Mouse (Mus musculus) inflammation-experienced regulatory T-cells, adult 6 months (primary cell): ENCODE measurements at regions not wholly inside any gene's neighbourhood (a gene's known extent, or its start where the extent isn't known, plus 50 kb on each side); places are given as distances from the start of the nearest gene placed in this dataset.
"Not testable (repeated sequence)": the region's sequence is repeated elsewhere in the genome, so short reads cannot be mapped to it uniquely, and the experiment has no call there.

Source experiments
- ATAC-seq: one replicate; pipeline ENCODE4 v1.8.0; 2017

DNA sequence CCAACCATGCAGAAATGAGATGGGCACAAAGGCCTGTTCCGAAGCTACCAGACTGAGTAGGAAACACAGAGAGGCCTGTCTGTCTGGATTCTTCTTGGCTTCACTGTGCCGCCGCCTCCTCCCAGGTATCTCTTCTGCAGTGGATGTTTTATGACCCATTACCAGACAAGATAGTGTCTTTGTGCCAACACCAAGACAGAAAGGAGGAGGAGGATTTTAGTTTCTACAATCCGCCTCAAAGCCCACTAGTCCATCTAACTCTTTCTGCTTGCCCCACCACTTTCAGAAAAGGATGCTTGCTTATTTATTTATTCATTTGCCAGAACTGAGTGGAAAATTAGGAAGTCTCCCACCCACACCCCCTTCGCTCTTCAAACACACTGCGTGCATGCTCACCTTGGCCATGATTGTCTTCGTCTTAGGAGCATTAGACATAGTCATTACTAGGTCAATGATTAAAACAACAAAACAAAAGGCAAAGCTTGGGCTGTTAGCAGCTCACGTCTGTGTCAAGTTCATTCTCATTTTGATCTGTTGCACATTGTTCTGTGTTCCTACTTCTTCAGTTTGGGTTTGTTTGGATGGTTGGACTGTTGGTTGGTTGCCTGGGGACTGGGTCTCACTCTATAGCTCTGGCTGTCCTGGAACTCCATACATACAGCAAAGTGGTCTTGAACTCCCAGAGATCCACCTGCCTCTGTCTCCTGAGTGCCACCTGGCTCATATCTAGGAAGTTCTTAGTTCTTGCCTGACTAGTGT lies 61.7 kb upstream of the Cpm start:
- no peak for ATAC-seq

DNA sequence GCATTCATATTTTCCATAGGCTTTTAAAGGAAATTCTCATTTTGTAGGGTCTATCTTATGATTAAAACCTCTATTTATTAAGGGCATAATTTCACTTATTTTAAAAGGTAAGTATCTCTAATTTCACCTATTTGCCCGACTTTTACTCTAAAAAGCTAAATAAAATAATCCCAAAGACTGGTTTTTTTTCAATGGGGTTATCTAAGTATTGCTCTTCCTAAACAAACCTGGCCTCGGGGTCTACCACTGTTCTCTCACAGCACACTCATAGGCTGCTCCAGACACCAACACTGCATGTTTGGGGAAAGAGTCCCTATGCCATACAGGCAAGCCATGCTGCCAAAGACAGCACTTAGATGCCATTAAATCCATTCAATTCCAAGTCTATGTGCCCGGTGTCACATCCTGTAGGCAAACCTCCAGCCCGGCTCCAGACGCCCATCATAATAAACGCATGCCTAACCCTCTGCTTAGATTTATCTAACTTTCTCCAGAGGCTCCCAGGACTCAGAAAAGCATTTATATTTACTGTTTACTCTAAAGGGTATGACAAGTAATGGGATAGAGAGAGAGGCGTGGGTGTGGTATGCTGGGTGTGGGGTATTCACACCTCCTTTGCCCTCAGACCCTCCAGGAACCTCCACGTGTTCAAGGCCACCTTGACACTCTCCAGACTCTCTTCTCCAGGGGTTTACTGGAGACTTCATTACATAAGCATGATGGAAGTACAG lies 62.5 kb upstream of the Cpm start:
- ATAC-seq: no peak

DNA sequence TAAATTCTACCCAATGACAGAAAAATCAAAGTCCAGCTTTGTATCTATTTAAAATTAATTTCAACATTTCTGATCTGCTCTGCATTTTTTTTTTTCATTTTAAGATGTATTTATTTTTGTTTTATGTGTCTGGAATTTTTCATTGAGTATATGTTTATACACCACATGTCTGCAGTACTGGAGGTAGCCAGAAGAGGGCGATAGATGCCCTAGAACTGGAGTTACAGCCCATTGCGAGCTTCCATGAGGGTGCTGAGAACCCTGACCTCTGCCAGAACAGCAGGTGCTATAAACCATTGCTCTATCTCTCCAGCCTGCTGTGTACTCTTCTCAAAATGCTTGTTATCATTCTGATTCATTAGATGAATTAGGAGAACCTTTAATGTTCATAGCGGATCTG lies 63.1 kb upstream of the Cpm start:
- no peak for ATAC-seq

DNA sequence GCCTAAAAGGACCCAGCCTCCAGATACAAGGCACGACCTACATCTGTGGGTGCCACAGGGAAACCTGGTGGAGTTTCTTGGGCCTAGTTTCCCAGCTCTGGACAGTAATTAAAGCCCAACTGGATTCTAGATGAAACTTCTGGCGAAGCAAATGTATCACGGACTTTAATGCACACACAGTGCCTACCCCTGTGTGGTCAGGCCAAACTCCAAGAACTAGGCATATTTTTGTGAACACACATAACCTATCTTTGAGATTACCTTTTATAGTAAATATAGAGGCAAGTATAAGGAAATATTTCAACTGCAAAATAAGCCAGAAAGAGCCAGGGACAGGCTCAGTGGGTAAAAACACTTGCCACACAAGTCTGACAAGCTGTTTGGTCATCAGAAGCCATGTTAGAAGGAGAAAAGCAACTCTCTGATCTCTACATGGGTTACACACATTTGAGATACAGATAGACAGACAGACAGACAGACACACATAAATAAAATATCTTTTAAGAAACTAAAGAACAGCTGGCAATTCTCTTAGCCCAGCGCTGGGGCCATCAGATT lies 63.7 kb upstream of the Cpm start:
- no peak for ATAC-seq

DNA sequence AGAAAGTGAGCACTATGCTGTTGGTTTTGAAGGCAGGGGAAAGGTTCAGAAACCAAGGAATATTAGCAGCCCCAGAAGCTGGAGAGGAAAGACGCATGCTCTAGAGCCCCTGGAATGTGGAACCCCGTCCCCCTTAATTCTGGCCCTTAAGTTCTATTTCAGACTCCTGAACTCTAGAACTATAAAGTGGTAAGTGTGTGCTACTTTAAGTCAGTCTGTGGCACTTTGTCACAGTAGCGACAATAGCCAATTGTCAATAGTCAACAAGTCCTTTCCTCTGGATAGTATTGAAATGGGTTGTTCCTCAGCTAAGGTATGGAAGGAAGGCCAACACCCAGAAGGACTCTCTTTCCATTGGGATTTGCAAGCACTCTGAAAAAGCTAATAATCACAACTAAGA lies 64.2 kb upstream of the Cpm start:
- ATAC-seq: no peak

DNA sequence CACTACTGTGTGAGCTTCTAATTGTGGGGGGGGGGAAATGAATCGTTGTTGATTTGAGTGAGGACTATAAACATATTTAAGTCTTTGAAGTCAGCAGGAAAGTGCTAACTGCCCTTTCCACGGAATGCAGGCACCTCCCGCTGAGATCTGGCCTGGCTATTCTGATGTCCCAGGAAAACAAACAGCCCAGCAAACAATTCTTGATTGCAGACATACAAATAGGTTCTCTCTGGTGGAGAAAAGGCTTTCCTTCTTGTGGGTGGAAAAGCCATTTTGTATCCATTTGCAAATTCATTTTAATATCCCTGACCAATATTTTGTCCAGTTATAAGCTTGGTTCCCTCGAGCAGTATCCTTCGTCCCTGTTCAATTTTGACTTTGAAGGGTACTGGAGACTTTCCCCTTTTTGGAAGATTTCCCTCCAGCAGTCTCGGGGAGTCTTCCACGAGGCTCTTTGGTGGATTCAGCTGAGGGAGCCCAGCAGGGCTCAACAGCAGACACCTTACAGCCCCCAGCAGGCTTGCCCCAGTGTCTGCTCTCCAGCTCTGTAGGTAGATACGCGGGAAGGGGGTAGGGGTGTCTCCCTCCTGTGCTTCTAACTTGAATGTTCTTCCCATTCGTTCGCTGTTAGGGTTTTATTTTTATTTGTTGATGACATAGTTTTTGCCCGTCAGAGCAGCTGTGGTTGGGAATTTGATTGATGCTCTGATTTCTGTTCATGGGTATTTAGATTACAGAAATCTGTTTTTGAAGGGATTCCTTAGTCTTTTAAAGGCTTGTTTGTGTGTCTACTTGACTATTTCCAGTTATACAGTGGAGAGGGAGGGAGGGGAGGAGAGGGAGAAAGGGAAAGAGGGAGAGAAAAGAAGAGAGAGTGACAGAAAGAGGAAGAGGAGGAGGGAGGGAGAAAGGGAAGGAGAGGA lies 64.9 kb upstream of the Cpm start:
- ATAC-seq: no peak

DNA sequence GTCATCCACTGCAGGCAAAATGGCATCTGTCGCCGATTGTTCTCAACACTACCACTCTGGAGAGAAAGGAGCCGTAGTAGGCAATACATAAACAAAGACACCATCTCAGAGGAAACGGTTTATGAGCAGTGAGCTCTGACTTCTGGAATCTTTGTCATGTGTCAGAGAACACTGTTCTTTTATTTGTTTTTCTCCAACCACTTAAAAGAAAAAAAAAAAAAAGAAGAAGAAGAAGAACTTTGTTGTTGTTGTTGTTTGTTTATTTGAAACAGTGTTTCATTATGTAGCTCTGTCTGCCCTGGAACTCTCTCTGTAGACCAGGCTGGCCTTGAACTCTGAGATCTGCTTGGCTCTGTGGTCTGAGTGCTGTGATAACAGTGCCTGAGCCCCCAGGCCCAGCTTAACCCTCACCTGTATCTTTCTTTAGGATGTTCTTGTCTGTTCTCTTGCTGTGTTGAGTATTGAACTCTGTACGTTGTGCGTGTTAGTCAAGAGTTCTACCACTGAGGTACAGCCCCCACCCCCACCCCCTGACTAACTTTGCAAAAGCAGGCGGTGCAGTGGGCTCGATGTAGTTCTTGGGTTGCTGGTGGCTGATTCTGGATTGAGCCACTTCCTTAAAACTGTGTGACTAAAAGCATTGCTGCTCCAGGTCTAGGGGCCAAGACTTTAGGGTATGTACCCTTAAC lies 65.7 kb upstream of the Cpm start:
- ATAC-seq: no peak

DNA sequence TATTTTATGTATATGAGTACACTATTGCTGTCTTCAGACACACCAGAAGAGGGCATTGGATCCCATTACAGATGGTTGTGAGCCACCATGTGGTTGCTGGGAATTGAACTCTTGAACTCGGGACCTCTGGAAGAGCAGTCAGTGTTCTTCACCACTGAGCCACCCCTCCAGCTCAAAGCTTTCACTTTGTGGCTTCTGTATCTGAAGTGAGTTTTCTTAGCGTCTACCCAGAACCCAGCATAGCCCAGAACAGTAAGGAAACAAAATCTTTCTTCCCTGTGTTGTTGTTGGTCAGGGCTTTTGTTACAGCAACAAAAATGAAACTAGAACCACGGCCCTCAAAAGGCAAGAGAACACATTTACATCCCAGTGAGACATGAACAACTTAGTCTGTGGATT lies 66.5 kb upstream of the Cpm start:
- not testable (repeated sequence) for ATAC-seq

DNA sequence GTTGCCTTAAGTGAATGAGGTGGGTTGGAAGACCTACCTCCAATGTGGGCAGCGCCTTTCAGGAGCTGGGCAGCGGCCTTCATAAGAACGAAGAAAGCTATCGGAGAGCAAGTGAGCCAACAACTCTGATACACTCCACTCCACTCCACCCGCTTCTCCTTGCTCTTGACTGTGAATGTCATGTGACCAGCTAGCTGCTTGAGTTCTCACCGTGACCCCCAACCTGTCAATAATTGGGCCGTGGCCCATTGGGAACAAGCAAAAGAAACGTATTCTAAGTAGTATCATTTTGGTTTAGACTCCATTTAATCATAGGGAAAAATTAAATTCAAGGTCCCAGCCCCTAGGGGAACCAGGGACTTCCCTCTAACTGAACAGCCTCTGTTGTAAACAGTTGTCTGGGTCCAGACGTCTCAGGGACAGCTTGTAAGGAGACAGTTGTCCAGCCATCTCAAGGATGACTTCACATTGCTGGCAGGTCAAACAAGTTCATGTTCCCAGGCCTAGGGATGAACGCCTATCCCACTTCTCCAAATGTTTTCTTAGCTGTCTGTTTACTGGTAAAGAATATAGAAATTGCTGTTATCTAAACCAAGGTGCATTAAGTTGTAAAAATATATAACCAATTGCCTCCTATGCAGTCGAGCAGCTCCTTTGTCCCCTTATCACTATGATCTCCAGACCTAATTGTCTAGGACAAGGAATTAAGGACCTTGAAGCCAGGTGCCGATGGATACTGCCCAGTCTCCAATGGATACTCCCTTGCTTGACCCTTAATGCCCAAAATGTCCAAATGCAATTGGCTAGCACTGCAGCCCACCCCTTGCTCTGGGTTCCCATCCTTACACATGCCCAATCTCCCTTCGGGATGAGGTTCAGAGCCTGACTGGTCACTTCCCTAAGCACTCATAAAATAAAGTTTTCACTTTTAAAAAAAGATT lies 67.1 kb upstream of the Cpm start:
- no peak for ATAC-seq

DNA sequence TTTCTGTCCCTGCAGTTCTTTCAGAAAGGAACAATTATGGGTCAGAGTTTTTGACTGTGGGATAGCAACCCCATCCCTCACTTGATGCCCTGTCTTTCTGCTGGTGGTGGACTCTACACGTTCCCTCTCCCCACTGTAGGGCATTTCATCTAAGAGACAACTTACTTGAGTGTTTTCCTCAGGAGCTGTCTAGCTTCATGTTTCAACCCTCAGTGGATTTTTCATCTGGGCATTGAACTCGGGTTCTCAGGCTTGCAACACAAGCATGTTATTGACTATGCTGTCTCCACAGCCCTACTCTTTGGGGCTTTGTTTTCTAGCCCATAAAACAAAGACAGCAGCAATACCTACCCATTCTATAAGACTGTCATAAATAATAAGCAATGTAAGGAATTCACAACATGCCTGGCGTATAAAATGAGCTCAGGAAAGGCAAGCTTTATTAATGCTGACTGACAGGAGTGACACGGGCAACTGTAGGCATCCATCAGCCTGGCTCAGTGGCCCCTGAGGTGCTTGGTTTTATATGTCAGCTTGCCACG lies 68.0 kb upstream of the Cpm start:
- ATAC-seq: no peak

DNA sequence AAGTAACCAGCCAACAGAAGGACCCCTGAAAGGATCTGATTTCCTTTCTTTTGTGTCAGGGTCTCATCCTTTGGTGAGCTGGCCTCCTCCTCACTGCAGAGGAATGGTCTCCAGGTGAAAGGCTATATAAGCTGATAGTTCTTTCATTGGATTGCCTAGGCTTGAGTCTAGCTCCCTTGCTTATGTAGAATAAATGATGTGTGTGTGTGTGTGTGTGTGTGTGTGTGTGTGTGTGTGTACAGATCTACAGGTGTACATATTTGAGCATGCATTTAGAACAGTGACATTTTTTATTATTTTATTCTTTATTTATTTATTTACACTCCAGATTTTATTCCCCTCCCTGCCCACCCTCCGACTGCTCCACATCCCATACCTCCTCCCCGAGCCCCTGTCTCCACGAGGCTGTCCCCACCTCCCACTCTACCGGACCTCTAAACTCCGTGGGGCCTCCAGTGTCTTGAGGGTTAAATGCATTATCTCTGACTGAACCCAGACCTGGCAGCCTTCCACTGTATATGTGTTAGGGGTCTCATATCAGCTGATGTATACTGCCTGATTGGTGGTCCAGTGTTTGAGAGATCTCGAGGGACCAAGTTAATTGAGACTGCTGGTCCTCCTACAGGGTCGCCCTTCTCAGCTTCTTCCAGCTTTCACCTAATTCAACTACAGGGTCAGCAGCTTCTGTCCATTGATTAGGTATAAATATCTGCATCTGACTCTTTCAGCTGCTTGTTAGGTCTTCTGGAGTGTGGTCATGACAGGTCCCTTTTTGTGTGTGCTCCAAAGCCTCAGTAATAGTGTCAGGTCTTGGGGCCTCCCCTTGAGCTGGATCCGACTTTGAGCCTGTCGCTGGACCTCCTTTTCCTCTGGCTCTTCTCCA lies 68.7 kb upstream of the Cpm start:
- no peak for ATAC-seq

DNA sequence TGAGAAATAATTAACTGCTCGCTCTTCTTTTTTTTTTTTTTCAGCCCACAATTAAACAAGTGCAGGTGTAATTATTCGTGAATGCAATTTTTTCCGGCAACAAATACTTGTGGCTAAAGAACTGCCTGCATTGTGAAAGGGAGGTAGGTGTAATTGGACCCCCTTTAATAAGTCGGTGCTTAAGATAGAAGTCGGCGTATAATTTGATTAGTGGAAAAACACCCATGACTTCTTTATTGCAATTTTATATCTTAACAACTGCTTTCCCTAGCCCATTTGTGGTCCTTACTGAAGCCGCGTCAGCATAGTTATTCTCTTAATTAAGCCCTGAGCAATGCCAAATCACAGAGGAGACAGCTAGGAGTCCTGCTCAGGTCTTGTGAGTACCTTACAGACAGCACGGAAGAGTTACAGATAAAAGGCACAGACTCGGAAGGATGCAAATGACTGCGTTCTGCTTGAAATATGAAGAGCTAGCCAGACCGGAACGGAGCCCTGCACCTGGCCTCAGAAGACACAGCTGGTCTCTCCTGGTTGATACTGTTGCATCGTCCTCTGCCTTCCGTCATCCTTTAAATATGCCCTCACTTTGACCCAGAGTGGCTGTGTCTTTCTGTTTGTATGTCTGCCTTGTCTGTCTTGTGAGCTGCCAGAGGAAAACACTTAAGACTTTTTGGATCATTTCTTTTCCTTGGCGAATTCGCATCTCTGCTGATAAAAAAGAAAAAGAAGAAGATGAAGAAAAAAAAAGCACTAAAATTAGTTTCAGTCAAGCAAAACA lies 69.5 kb upstream of the Cpm start:
- ATAC-seq: no peak

DNA sequence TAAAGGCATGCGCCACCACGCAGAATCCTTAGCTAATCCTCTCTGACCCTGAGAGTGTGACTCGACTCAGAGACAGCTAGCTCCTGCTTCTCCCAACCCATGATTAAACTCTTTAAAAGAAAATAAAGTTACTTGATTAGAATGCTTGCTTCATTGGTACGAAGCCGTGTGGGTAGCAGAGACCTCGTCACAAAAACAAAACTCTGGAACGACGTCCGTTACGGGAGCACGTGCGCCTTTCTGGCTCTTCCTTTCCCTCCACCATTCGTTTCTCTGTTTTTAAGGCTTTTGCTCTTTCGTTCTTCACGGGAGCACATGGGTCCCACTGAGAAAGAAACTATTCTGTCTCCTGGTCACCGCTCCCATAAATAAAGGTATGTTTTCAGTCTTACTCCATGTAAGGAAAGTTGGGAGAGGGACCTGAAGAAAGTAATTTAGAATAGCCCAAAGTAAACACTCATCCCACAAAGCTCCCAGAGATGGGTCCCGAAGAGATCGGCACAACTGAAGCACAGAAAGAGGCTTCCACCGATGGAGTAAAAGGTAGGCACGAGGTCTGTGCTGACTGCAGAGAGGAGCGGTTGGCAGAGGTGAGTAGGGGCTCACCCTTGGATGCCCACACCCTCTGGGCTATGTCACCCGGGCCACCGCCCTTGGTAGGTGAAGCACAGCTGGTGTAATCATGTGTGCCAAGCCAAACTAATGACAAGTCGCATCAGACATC lies 70.2 kb upstream of the Cpm start:
- ATAC-seq: no peak

DNA sequence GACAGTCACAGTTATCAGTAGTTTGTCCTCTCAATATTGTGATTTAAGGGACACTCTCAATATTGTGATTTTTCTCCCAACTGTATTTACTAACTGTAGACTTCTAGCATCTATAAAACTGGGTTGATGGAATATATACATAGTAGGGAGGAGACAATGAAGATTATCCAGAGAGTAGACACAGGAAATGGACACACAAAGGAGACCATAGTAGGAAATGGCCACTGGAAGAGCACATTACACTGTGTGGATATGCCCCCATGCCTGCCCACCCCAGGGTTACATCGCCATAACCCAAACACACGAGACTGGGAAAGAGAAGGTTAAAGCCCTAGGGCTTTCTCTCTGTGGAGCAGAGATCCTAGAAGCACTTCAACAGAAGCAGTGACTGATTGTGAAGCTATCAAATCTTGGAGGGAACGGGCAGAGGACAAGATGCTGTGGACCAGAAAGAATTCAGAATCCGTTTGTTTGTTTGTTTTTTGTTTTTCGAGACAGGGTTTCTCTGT lies 71.0 kb upstream of the Cpm start:
- ATAC-seq: no peak

DNA sequence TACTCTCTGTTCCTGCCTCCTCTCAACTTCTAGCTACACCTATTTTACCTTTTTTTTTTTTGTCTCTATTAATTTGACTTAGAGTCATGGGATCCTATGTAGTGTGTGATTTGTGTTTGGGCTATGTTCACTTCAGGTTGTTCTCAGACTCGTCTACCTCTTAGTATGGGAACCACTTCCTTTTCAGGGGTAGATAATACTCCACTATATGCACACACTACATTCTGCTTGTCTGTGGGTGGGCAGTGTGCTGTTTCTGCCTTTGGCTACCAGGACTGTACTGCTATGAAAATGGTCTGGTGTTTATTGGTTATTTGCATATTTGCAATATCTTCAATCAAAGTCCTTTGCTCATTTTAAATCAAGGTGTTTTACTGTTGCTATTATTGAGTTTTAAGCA lies 71.6 kb upstream of the Cpm start:
- no peak for ATAC-seq

DNA sequence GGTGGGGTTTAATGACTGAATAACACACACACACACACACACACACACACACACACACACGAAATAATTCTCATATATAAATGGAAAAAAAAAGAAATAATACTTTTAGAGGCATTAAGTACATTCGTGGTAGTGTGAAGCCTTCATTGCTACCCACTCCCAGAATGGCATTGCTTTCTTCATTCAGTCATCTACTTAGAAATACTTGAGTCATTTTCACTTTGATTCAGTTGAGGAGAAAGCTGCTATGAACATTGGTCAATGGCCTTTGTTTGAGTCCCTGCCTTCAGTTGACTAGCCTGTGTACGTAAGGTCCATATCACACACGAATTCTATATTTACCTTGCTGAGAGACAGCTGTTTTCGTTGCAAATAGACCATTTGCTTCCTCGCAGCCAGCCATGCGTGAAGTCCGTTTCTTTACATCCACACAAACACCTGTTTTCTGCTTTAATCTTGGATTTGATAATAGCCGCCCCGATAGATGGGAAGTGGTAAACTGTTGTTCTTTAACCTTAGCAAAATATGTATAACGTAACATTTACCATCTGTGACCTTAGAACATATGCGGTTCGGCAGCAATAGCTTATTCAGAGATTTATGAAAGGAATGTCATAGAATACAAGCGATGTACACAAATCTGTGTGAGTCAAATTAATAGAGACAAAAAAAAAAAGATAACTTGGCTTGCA lies 72.3 kb upstream of the Cpm start:
- no peak for ATAC-seq

DNA sequence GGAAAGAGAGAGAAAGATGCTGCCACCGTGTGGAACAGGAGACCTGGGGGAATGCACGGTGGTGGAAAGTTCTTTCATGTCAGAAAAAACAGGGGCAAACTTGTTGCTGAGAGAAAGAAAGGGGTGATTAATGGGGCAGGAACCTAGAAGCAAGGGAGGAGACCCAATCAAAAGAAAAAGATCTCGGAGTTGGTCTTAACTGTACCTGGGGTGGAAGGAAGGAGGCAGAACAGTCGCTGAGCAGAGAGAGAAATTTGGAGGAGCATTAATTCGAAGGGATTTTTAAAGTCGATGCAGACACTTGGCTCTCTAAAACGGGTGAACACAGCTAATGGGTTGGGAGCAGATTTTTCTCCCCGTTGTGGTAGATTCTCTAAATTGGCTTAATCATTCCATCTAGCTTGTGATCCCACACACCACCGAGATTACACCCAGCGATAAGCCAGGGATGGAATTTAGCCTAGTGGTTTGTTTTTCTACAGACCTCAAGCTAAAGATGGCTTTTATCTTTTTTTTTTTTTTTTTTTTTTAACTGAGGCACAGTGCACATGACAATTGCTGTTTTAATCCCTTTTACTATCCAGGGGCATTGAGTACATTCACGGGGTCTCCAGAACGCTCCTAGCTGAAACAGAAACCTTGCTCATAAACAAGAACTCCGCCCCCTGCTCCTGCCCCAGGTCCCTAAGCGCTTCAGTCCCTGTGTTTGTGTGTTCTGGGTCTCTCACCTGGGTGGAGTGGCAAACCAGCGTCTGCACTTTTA lies 73.1 kb upstream of the Cpm start:
- no peak for ATAC-seq
